Mouse (Mus musculus) small intestine, adult 2 months (tissue): Measurements from ENCODE around the gene Lrig1.

Source experiments
- CTCF ChIP-seq: fragments of 200-500 bp; IDR thresholded peaks from 2 replicates; pipeline ENCODE4 v1.5.1; 2012; ENCODE audit warnings: low read depth, mild to moderate bottlenecking, control low read depth, inconsistent platforms, low read length, moderate library complexity, mixed read lengths; ENCODE audit not compliant: insufficient replicate concordance, insufficient read length; ENCODE audit errors: extremely low read depth
- POLR2A ChIP-seq: fragments of 200-500 bp; IDR thresholded peaks from 2 replicates; pipeline ENCODE4 v1.6.1; 2012; ENCODE audit warnings: low read depth, mild to moderate bottlenecking, control low read depth, inconsistent platforms, low read length, moderate library complexity

DNA sequence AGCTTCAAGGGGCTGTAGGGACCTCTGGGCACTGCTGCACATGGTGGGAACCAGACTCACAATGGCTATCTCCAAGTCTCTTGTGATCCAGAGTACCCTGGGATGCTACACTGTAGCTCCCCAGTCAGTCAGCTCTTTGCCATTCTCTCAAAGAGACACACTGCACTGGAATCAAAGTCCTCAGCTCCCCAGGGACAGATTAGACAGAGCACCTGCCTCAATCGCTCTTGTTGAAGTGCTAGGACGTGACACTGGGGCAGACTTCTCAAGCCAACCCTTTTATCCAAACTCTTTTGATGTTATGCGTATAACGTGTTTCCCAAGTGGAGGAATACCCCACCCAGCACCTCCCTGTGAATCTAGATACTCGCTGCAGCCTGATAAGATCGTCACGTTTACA is 23.7 kb downstream of the Lrig1 start:
- no peak for TF ChIP-seq POLR2A
- no peak for TF ChIP-seq CTCF
